Mouse (Mus musculus) MEL (cell line): ENCODE data around the gene Erc1. TPM values are rescaled to one million over a fixed set of nuclear protein-coding genes. Genes with fewer than 3 reads are reported as not detected.
"Not testable (repeated sequence)": the region's sequence is repeated elsewhere in the genome, so short reads cannot be mapped to it uniquely, and the experiment has no call there.

Experiments
- DNase-seq: peaks from one replicate; pipeline ENCODE4 v3.0.0; 2011; ENCODE audit warnings: low read depth, low spot score
- H3K27ac ChIP-seq: 2 replicates; pipeline ENCODE4 v1.5.1; 2012; ENCODE audit warnings: low read depth, mild to moderate bottlenecking, control low read depth, low read length, moderate library complexity; ENCODE audit not compliant: control insufficient read depth
- H3K27me3 ChIP-seq, 2 experiments: fragments of 150-350 bp in 1 of 2; sonication (generic) in 1 of 2; 2 replicates each; pipeline ENCODE4 v1.6.1; 2012; ENCODE audit warnings: low read length in 2 of 2, mild to moderate bottlenecking in 2 of 2, improper control_type of control experiment in 1 of 2, moderate library complexity in 1 of 2; ENCODE audit not compliant: insufficient read depth in 2 of 2, control insufficient read depth in 1 of 2
- H3K36me3 ChIP-seq, 2 experiments: 2 replicates each; pipeline ENCODE4 v1.6.1; 2012 to 2014; ENCODE audit warnings: low read length in 2 of 2, improper control_type of control experiment in 1 of 2, inconsistent platforms in 1 of 2, mild to moderate bottlenecking in 1 of 2; ENCODE audit not compliant: insufficient read depth in 2 of 2, control insufficient read depth in 1 of 2
- H3K4me1 ChIP-seq, 2 experiments: fragments of 150-350 bp in 1 of 2; sonication (generic) in 1 of 2; 2 replicates each; pipeline ENCODE4 v1.6.1; 2012; ENCODE audit warnings: low read length in 2 of 2, improper control_type of control experiment in 1 of 2, mild to moderate bottlenecking in 1 of 2; ENCODE audit not compliant: insufficient read depth in 2 of 2, control insufficient read depth in 1 of 2
- H3K4me3 ChIP-seq, 2 experiments: fragments of 150-350 bp in 1 of 2; sonication (generic) in 1 of 2; 2 replicates each; pipeline ENCODE4 v1.5.1; 2012; ENCODE audit warnings: low read depth in 2 of 2, low read length in 2 of 2, mild to moderate bottlenecking in 2 of 2, moderate library complexity in 2 of 2, control low read depth in 1 of 2, improper control_type of control experiment in 1 of 2; ENCODE audit not compliant: control insufficient read depth in 1 of 2, insufficient read depth in 1 of 2
- H3K79me2 ChIP-seq: 2 replicates; pipeline ENCODE4 v1.6.1; 2012; ENCODE audit warnings: mild to moderate bottlenecking, low read length, moderate library complexity; ENCODE audit not compliant: control insufficient read depth, poor library complexity, insufficient read depth
- H3K9ac ChIP-seq: 2 replicates; pipeline ENCODE4 v1.6.1; 2012; ENCODE audit warnings: low read depth, mild to moderate bottlenecking, control low read depth, low read length, moderate library complexity; ENCODE audit not compliant: control insufficient read depth, poor library complexity, severe bottlenecking
- H3K9me3 ChIP-seq: fragments of 150-350 bp; sonication (generic); replicated peaks from 2 replicates; pipeline ENCODE4 v1.6.1; 2012; ENCODE audit warnings: mild to moderate bottlenecking, low read length, improper control_type of control experiment, moderate library complexity; ENCODE audit not compliant: insufficient read depth
- BHLHE40 ChIP-seq: IDR thresholded peaks from 2 replicates; pipeline ENCODE4 v1.6.1; 2012; ENCODE audit warnings: low read depth, mild to moderate bottlenecking, inconsistent platforms, low read length, improper control_type of control experiment, borderline replicate concordance
- CHD2 ChIP-seq: IDR thresholded peaks from 2 replicates; pipeline ENCODE4 v1.6.1; 2011; ENCODE audit warnings: low read length, improper control_type of control experiment
- CTCF ChIP-seq, 3 experiments: IDR thresholded peaks in 2 of 3; conservative IDR thresholded peaks in 1 of 3; 2 replicates each; pipeline ENCODE4 v1.5.1; 2011 to 2012; ENCODE audit warnings: low read length in 3 of 3, low read depth in 2 of 3, mild to moderate bottlenecking in 2 of 3, improper control_type of control experiment in 1 of 3, inconsistent platforms in 1 of 3, mixed read lengths in 1 of 3, moderate library complexity in 1 of 3; ENCODE audit not compliant: control insufficient read depth in 1 of 3, insufficient read depth in 1 of 3, poor library complexity in 1 of 3, severe bottlenecking in 1 of 3
- E2F4 ChIP-seq: IDR thresholded peaks from 2 replicates; pipeline ENCODE4 v1.6.1; 2011; ENCODE audit warnings: low read depth, low read length, improper control_type of control experiment, borderline replicate concordance
- ETS1 ChIP-seq: IDR thresholded peaks from 2 replicates; pipeline ENCODE4 v1.6.1; 2012; ENCODE audit warnings: low read depth, mild to moderate bottlenecking, inconsistent platforms, low read length, improper control_type of control experiment, moderate library complexity
- GABPA ChIP-seq: IDR thresholded peaks from 2 replicates; pipeline ENCODE4 v1.6.1; 2012; ENCODE audit warnings: low read depth, mild to moderate bottlenecking, inconsistent platforms, low read length, improper control_type of control experiment, moderate library complexity
- GATA1 ChIP-seq: IDR thresholded peaks from 2 replicates; pipeline ENCODE4 v1.6.1; 2011; ENCODE audit warnings: low read depth, low read length, improper control_type of control experiment
- HCFC1 ChIP-seq: IDR thresholded peaks from 2 replicates; pipeline ENCODE4 v1.6.1; 2012; ENCODE audit warnings: low read depth, mild to moderate bottlenecking, inconsistent platforms, low read length, improper control_type of control experiment, moderate library complexity
- JUND ChIP-seq: IDR thresholded peaks from 2 replicates; pipeline ENCODE4 v1.6.1; 2011; ENCODE audit warnings: low read depth, mild to moderate bottlenecking, improper control_type of control experiment, low read length
- MAX ChIP-seq: IDR thresholded peaks from 2 replicates; pipeline ENCODE4 v1.6.1; 2011; ENCODE audit warnings: low read length, improper control_type of control experiment
- MAZ ChIP-seq: IDR thresholded peaks from 2 replicates; pipeline ENCODE4 v1.6.1; 2012; ENCODE audit warnings: low read depth, mild to moderate bottlenecking, inconsistent platforms, low read length, improper control_type of control experiment
- MXI1 ChIP-seq: IDR thresholded peaks from 2 replicates; pipeline ENCODE4 v1.6.1; 2011; ENCODE audit warnings: mild to moderate bottlenecking, low read depth, low read length, improper control_type of control experiment
- MYC ChIP-seq: IDR thresholded peaks from 2 replicates; pipeline ENCODE4 v1.6.1; 2011; ENCODE audit warnings: low read depth, mild to moderate bottlenecking, low read length, improper control_type of control experiment, moderate library complexity
- NELFE ChIP-seq: IDR thresholded peaks from 2 replicates; pipeline ENCODE4 v1.6.1; 2011; ENCODE audit warnings: low read depth, low read length, improper control_type of control experiment
- POLR2A ChIP-seq, 2 experiments: IDR thresholded peaks; 2 replicates each; pipeline ENCODE4 v1.6.1; 2011 to 2012; ENCODE audit warnings: low read length in 2 of 2, mild to moderate bottlenecking in 2 of 2, control low read depth in 1 of 2, improper control_type of control experiment in 1 of 2, low read depth in 1 of 2, moderate library complexity in 1 of 2; ENCODE audit not compliant: control insufficient read depth in 1 of 2, insufficient read depth in 1 of 2, poor library complexity in 1 of 2
- RAD21 ChIP-seq: IDR thresholded peaks from 2 replicates; pipeline ENCODE4 v1.6.1; 2011; ENCODE audit warnings: mild to moderate bottlenecking, low read depth, low read length, improper control_type of control experiment
- RCOR1 ChIP-seq: IDR thresholded peaks from 2 replicates; pipeline ENCODE4 v1.6.1; 2012; ENCODE audit warnings: low read depth, mild to moderate bottlenecking, inconsistent platforms, low read length, improper control_type of control experiment
- TCF12 ChIP-seq: IDR thresholded peaks from 2 replicates; pipeline ENCODE4 v1.6.1; 2014; ENCODE audit warnings: low read depth, mild to moderate bottlenecking, inconsistent platforms, low read length, improper control_type of control experiment, moderate library complexity
- UBTF ChIP-seq: IDR thresholded peaks from 2 replicates; pipeline ENCODE4 v1.6.1; 2012; ENCODE audit warnings: low read depth, mild to moderate bottlenecking, inconsistent platforms, low read length, improper control_type of control experiment, moderate library complexity, borderline replicate concordance; ENCODE audit not compliant: insufficient read depth
- USF1 ChIP-seq: IDR thresholded peaks from 2 replicates; pipeline ENCODE4 v1.6.1; 2014; ENCODE audit warnings: low read depth, mild to moderate bottlenecking, inconsistent platforms, low read length, improper control_type of control experiment, moderate library complexity
- USF2 ChIP-seq, 2 experiments: IDR thresholded peaks; 2 replicates each; pipeline ENCODE4 v1.6.1; 2011 to 2012; ENCODE audit warnings: improper control_type of control experiment in 2 of 2, low read length in 2 of 2, borderline replicate concordance in 1 of 2, inconsistent platforms in 1 of 2, low read depth in 1 of 2, mild to moderate bottlenecking in 1 of 2; ENCODE audit not compliant: insufficient read depth in 1 of 2
- ZKSCAN1 ChIP-seq: IDR thresholded peaks from 2 replicates; pipeline ENCODE4 v1.6.1; 2012; ENCODE audit warnings: low read depth, mild to moderate bottlenecking, inconsistent platforms, low read length, improper control_type of control experiment, moderate library complexity
- ZNF384 ChIP-seq: IDR thresholded peaks from 2 replicates; pipeline ENCODE4 v1.6.1; 2012; ENCODE audit warnings: low read depth, mild to moderate bottlenecking, inconsistent platforms, low read length, improper control_type of control experiment
- polyA plus RNA-seq, 2 experiments: library from polyadenylated mRNA; stranded (reverse) in 1 of 2; unstranded in 1 of 2; fragments of >175 nt in 1 of 2; fragments of >200 nt in 1 of 2; gene quantifications; 2 replicates each; pipeline versions ENCODE4 v1.2.1 to v1.2.4; 2012; ENCODE audit warnings: low replicate concordance in 2 of 2, low read depth in 1 of 2; ENCODE audit not compliant: insufficient read length in 2 of 2, insufficient read depth in 1 of 2, missing spikeins in 1 of 2
- total RNA-seq: library from RNA; depleted of rRNA; stranded (reverse); fragments of 300-350 nt; gene quantifications from 2 replicates; pipeline ENCODE4 v1.2.3, GENCODE M21; 2012

Gene Erc1
- total and polyA plus RNA-seq, 3 experiments, result 3.8 to 79.9 (median 9.4) TPM

- H3K27ac ChIP-seq, result no peak overlapping the region
- no peak for TF ChIP-seq RCOR1
- no peak for TF ChIP-seq ZKSCAN1
- no peak for TF ChIP-seq CTCF (IDR thresholded peaks at IDR 0.05 in 2 of 3, conservative IDR thresholded peaks at IDR 0.05 in 1 of 3; ENCODE audit: control insufficient read depth in 1 of 3, insufficient read depth in 1 of 3, low read depth in 2 of 3, low read length in 3 of 3, poor library complexity in 1 of 3, severe bottlenecking in 1 of 3)
- no peak for TF ChIP-seq TCF12
- no peak for TF ChIP-seq MYC
- no peak for TF ChIP-seq USF2 (IDR thresholded peaks at IDR 0.05; ENCODE audit: borderline replicate concordance in 1 of 2, insufficient read depth in 1 of 2, low read depth in 1 of 2, low read length in 2 of 2)
- TF ChIP-seq JUND, result no peak
- no peak for TF ChIP-seq MAX
- no peak for TF ChIP-seq MXI1
- TF ChIP-seq USF1, result no peak
- TF ChIP-seq ETS1, result no peak
- TF ChIP-seq BHLHE40, result no peak
- no peaks in the 10 kb centered on the region for H3K79me2 ChIP-seq
- H3K9ac ChIP-seq, result no peak overlapping the region
- H3K9me3 ChIP-seq, result no peaks in the 10 kb centered on the region
- peaks cover 0 to 2% of the 10 kb centered on the region in 2 experiments; a peak in 1 of 4 replicates for H3K4me1 ChIP-seq
- no peak for DNase-seq
- no peak overlapping the region for H3K4me3 ChIP-seq
- H3K27me3 ChIP-seq, result no peaks in the 10 kb centered on the region
- no peaks in the 10 kb centered on the region for H3K36me3 ChIP-seq
These were observed 190.4 kb downstream of the Erc1 start for GRCm38 (mm10) chr6:119657418-119658178.

DNA sequence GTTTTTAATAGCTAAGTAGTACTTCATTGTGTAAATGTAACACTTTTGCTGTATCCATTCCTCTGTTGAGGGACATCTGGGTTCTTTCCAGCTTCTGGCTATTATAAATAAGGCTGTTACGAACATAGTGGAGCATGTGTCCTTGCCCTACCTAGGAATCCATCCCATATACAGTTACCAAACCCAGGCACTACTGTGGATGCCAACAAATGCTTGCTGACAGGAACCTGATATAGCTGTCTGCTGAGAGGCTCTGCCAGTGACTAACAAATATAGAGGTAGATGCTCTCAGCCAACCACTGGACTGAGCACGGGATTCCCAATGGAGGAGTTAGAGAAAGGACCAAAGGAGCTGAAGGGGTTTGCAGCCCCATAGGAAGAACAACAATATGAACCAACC is 193.2 kb downstream of the Erc1 start:
- DNase-seq, H3K27me3 ChIP-seq: not testable (repeated sequence)

DNA sequence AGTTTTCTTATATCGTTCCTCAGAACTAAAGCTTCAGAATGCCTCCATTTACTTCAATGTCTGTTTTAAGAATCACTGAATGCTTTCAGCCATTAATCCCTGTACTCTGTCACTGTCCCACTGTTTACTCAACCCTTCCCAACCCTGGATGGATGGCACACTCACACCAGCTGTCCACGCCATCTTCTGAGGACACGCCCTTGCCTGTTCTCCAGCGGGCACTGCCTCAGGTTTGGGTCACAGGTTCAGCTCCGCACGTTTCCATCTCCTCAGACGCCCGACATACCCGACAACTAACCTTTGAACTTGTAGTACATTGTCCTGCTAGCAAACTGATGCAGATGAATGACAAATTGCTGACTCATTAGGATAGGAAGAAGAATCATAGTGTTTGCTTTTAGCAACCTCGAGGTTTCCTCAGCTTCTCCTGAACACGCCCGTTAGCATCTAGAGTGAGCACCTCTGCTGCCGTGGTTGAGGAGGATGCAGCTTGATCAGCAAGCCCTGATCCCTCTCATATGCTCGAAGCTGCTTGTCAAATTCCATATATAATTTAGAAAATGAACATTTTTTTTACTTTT is 204.0 kb downstream of the Erc1 start:
- peak; percentile 24 for DNase-seq

More for the DNA sequence above, 193.2 kb downstream of the Erc1 start:
- not testable (repeated sequence) for H3K4me1 ChIP-seq, H3K27ac ChIP-seq, H3K79me2 ChIP-seq, H3K9me3 ChIP-seq, H3K36me3 ChIP-seq, H3K9ac ChIP-seq, H3K4me3 ChIP-seq

More for the DNA sequence above, 204.0 kb downstream of the Erc1 start:
- no peak overlapping the region for H3K4me3 ChIP-seq
- no peaks in the 10 kb centered on the region for H3K79me2 ChIP-seq
- TF ChIP-seq ZKSCAN1, result no peak
- no peak for TF ChIP-seq CTCF (IDR thresholded peaks at IDR 0.05 in 2 of 3, conservative IDR thresholded peaks at IDR 0.05 in 1 of 3; ENCODE audit: control insufficient read depth in 1 of 3, insufficient read depth in 1 of 3, low read depth in 2 of 3, low read length in 3 of 3, poor library complexity in 1 of 3, severe bottlenecking in 1 of 3)
- TF ChIP-seq UBTF, result no peak
- no peak for TF ChIP-seq E2F4
- TF ChIP-seq RAD21, result no peak
- TF ChIP-seq HCFC1, result no peak
- no peak for TF ChIP-seq CHD2
- no peak for TF ChIP-seq MAZ
- TF ChIP-seq GABPA, result no peak
- TF ChIP-seq POLR2A (IDR thresholded peaks at IDR 0.05; ENCODE audit: control insufficient read depth in 1 of 2, insufficient read depth in 1 of 2, low read depth in 1 of 2, low read length in 2 of 2, poor library complexity in 1 of 2), result no peak
- no peak for TF ChIP-seq BHLHE40
- no peak for TF ChIP-seq GATA1
- no peak for TF ChIP-seq USF1
- TF ChIP-seq USF2 (IDR thresholded peaks at IDR 0.05; ENCODE audit: borderline replicate concordance in 1 of 2, insufficient read depth in 1 of 2, low read depth in 1 of 2, low read length in 2 of 2), result no peak
- TF ChIP-seq NELFE, result no peak
- no peak for TF ChIP-seq ETS1
- no peak for TF ChIP-seq ZNF384
- H3K36me3 ChIP-seq, result peaks cover 0 to 10% of the 10 kb centered on the region in 2 experiments; a peak in 2 of 4 replicates
- H3K4me1 ChIP-seq, result peaks cover 3 to 14% of the 10 kb centered on the region in 2 experiments; a peak in 3 of 4 replicates
- no peaks in the 10 kb centered on the region for H3K27me3 ChIP-seq
- H3K27ac ChIP-seq, result no peak overlapping the region
- no peaks in the 10 kb centered on the region for H3K9me3 ChIP-seq
- H3K9ac ChIP-seq, result no peak overlapping the region
